Mouse (Mus musculus) spleen, postnatal 14 days (tissue): ENCODE measurements around the gene Noto.

Experiments
- DNase-seq, 2 experiments: peaks; one replicate each; pipeline ENCODE4 v3.0.0; 2021 to 2022; ENCODE audit warnings: low spot score in 2 of 2

The Noto gene

GRCm38 (mm10) chr6:85475581-85475980, 51.9 kb downstream of the Noto start:
- DNase-seq = no peak

GRCm38 (mm10) chr6:85477366-85477917, 53.8 kb downstream of the Noto start:
- DNase-seq = peak in 1 of 2 experiments; percentile 16

- DNase-seq = no peak
These were observed 54.7 kb downstream of the Noto start for GRCm38 (mm10) chr6:85478416-85478815.
